Mouse (Mus musculus): ENCODE measurements at regions not wholly inside any gene's neighbourhood (a gene's known extent, or its start where the extent isn't known, plus 50 kb on each side); places are given as distances from the start of the nearest gene placed in this dataset.
A peak's percentile ranks its signal among the peaks of the same experiment; 100 is the strongest.

DNA sequence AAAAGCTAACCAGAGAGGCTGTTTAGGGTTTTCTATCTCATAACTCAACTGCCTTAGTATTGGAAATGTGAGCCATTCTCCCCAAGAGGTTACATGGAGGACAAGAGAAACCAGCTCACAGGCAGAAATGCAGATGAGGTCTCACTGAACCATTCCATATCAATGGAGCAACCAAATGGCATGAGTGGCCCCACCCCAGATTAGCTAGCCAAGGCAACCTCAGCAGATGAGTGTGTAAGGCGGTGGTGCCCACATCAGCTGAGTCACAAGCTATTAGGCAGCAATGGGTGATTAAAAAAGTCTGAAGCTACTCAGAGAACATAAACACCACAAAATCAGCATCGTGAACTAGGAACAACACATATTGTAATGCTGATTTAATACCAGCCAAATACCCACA is 133.2 kb downstream of the Lpin1 start:
- DNase-seq (ENCODE audit: low spot score): no peak
- intact Hi-C loops (cut with DNase I): no loop called here

DNA sequence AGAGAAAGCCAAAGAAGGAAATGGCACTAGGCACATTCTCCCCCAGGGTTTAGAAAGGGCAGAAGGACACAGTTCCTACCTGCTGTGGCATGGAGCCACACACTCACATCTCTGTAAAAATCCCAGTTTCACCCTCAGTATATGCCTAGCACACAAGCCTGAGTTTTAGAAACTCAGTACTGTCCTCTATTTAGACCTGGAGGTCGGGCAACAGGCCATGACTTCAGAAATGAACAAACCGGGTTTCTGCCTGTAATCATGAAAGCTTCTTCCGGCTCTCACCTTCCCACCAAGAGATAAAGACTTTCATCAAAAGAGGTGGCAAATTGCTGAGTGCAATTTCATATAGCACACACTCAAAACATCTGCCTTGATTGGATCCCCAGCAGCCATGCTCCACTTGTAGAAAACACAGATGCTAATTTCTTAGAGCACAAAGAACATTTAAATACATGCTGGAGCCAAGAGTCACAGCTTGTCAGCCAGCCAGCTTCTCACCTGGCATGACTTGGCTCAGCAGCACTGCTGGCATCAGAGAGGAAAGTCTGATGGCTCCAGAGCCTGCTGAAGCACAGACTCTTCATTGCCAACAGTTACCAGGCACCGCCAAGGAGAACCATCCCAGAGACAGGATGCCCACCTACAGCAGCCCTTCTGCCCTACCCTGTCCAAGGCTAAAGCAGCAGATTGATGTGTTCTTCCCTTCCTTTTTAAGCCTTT is 136.2 kb downstream of the Lpin1 start:
- intact Hi-C loops (cut with DNase I): no loop called here

DNA sequence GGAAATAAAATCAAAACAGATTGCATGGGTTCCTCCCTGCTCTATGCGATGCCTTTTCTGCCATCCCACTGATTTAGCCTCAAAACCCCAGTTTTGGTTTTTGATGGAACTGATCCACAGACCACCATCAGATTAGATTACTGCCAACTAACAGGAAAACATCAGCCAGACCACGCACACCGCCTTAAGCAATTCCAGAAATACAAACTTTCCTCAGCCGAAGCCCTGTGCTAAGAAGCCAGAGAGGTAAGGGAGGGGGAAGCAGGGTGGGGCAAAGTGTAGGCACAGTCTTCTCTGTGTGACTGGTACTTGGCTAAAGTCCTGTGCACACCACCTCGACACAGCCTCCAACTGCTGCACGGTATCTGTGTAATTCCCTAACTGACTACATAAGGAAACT is 153.3 kb downstream of the Lpin1 start:
- no peak for DNase-seq (ENCODE audit: low spot score)
- intact Hi-C loops (cut with DNase I): no loop called here

More for the DNA sequence above, 136.2 kb downstream of the Lpin1 start:
- no peak for DNase-seq (ENCODE audit: low spot score)

DNA sequence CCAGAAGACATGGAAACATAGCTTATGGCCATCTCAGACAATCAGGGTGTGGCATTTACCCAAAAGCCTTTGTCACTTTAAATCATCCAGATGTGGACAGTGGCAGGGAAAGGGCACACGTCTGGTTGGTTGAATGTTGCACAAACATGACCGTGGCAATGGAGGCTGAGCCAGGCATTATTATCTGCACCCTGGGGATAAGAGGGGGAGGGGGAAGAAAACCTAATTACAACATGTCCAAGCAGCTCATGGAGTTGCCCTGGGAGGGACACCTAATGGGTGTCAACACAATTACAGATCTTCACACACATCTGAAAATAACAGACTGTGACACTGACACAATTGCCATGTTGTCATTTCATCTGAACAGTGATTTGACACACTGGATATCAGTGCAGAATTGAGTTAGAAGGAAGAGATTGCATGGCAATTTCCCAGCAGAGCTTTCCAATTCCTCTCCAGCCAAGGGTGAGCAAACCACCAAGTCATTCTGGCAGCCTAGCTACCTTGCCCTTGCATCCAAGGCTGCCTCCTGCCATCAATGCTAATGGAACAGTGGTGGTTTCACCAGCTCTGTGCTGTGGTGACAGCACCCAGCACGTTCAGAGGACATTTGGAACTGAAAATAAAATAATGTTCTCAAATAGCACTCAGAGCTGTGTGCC is 159.9 kb downstream of the Lpin1 start:
- no peak for DNase-seq (ENCODE audit: low spot score)
- intact Hi-C loops (cut with DNase I): no loop called here

DNA sequence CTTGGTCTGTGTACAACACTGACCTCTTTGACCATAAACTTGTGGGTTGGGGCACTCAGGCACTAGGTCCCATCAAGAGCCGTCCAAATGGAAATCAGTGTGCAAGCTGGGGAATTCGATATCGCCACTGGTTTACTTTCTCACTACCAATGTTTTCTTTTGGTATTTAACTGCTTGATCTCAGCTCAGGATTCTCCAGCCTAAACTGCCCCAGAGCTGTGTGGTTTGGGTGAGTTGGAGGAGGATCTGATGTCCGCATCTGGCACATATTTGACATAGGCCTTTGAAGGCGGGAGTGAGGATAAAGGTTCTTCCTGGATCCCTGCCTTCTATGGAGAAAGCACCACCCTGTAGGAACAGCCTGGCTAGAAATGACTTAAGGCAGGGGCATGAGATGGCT is 172.0 kb downstream of the Lpin1 start:
- intact Hi-C loops (cut with DNase I): no loop called here
- DNase-seq (ENCODE audit: low spot score): no peak

DNA sequence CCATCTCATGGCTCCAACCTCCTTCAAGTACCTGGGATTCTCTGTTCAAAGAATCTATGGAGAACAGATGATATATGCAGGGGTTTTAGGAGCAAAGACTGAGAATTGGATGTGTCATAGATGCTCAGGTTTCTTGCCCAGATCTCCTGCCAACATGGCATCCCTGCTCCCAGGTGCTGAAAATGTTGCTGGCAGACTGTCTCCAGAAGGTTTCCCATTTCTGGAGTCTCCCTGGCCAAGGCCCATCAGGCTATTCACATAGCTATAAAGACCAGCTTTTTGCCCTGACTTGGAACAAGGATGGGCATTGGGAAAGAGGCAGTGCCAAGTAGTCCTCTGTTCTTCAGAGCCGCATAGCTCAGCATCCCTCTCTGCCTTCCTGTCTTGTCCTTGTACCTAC is 173.8 kb downstream of the Lpin1 start:
- intact Hi-C loops (cut with DNase I): no loop called here
- DNase-seq (ENCODE audit: low spot score): no peak

DNA sequence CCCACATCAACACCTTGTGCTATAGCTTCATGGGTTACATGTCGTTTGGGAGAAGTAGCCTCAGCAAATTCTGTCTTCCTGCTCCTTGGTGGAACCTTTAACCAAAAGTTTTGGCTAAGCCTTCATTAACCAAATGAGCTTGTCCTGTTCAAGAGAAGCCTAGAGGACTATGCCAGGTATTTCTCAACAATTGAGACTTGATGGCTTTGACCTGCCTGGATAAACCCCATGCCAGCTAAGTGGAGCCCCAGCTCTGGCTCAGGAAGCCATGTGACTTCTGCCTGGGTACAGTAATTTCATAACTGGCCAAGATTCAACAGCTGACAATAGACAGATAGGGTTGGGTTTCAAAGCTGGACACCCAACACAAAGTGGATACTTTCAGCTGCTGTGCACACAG is 174.5 kb downstream of the Lpin1 start:
- intact Hi-C loops (cut with DNase I): no loop called here
- no peak for DNase-seq (ENCODE audit: low spot score)

DNA sequence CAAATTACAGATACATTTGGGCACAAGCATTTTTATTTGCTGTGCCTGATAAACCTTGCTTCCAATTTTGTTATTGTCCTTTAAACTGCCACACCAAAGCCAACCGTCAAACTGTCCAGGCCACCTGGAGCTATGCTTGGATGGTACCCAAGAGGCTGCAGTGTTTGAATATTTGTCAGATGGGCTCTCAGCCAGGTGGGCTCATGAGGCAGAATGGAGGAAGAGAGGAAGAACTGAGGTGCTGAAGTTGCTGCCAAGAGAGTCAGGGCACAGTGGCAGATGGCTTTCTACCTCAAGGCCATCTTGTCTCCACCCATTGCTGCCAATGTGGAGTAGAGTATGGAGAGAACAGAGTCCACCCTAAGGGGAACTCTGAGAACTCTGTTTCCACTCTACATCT is 176.0 kb downstream of the Lpin1 start:
- intact Hi-C loops (cut with DNase I): no loop called here
- DNase-seq (ENCODE audit: low spot score): no peak

DNA sequence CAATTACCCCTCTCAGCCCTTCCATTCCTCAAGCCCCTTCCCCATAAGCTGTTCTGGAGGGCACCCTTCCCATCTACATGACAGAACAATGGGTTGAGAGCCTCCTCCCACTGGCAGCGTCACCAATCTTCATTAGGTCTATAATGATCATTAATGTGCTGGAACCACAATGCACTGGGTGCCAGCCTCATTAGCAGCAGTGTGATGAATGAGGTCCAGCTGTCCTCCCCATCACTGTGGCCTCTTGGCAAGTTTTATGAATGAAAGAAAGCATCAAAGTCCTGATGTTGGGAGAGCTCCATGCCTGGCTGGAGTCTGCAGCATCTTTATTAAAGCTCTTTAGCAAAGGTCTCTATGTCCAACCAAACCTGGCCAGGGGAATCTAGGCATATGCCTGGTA is 176.5 kb downstream of the Lpin1 start:
- intact Hi-C loops (cut with DNase I): no loop called here

DNA sequence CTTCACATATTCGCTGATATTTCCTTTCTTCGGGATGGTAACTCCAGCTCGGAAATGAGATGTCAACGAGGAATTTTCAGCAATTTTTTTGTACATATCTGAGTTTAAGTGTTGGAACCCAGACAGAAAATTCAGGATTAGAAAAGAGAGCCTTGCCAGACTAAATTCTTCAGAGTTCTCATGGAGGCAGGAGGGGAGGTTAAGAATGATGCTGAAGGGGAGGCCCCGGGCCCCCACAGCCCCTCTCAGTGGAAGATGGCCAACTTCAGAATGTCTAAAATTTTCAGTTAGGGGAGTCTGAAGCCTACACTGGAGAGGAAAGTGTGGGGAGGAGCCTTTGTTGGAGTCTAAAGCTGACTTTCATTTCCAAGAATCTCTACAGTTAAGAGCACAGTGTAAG is 184.8 kb downstream of the Lpin1 start:
- DNase-seq (ENCODE audit: low spot score): no peak
- intact Hi-C loops (cut with DNase I): no loop called here

More for the DNA sequence above, 176.5 kb downstream of the Lpin1 start:
- no peak for DNase-seq (ENCODE audit: low spot score)

DNA sequence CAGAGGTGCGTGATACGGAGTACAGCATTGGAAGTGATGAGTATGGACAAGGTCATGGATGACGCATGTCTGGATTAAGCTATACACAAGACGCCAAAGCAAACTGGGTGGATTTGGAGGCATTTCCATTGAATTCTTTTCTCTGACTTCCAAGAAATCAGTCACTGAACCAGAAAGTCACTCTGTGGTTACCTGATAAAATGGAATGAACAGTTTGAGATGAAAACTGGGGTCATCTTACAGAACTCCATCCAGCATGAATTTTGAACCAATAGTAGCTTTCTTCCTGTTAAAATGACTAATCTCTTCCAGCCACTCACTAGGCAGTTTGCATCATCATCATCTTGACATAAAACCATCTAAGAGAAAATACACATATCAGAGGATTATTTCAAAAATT is 186.2 kb downstream of the Lpin1 start:
- intact Hi-C loops (cut with DNase I): no loop called here
- no peak for DNase-seq (ENCODE audit: low spot score)

DNA sequence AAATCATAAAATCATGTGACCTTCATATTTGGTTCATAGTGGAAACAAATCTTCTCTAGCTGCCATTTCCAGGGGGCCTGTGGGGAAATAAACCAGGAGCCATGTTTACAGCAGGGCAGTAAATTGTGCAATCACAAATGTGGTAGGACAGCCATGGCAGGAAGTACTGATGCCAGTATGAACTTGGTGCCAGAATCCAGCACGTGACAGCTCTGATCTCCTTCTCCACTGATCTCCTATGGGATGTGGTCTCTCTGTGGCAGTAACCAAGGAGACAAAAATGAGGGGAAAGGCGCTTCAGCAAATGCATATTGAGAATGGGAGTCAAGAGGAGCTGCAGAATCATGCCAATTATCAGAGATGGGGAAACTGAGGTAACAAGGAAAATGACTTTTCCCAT is 215.0 kb downstream of the Lpin1 start:
- intact Hi-C loops (cut with DNase I): no loop called here
- no peak for DNase-seq (ENCODE audit: low spot score)

DNA sequence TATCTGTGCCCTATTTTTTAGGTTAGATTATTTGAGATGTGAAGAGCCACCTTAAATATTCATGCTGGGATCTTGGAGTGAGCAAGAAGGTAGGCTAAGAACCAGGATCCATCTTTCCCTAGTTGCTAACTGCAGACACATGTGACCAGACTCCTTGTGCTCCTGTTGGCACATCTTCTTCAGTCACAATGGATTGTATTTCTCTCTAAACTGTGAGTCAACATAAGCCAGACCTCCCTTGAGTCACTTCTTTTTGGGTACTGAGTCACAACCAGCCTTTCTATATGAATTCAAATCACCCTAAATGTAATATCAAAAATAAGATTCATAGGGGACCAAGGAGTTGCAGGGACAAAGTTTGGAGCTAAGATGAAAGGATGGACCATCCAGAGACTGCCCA is 217.9 kb downstream of the Lpin1 start:
- no peak for DNase-seq (ENCODE audit: low spot score)
- intact Hi-C loops (cut with DNase I): no loop called here

DNA sequence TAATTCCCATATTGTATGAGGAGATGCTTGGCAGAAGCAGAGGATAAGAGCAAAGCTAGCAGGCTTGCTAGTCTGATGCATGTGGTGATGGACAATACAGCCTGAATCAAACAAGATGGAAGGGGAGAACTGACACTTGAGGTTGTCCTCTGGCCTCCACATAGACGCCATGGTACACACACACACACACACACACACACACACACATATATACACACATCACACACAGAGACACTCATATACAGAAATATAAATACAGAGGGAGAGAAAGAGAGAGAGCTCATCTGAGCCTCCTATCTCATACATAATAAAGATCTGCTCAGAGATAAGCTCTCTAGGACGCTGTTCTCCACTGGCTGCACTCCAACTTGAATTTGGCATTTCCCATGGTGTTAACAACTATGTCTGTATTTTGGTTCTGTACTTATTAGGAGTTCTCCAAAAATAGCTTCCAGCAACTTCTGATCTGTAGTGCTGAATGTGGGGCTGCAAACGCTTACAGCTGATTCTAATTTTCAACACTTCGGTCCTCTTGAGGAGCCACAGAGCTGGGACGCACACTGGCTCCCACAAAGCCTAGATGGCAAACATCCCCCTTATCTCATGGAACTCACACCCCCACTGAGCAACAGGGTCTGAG is 219.0 kb downstream of the Lpin1 start:
- no peak for DNase-seq (ENCODE audit: low spot score)
- intact Hi-C loops (cut with DNase I): no loop called here

DNA sequence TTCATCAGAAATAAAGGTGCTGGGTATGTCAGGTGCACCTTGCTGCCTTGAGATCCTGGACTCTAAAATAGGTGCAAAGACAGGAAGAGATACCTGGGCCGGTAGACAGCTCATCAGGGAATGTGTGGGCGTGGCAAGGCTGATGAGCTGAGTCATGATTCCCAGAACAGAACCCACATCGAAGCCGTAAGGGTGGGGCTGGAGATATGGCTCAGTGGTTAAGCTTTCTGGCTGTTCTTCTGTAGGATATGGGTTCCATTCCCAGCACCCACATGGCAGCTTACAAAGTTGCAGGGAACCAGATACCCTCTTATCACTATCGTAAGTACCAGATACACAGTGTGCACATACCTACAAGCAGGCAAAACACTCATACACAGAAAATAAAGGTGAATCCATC is 219.6 kb downstream of the Lpin1 start:
- DNase-seq (ENCODE audit: low spot score): no peak
- intact Hi-C loops (cut with DNase I): no loop called here

DNA sequence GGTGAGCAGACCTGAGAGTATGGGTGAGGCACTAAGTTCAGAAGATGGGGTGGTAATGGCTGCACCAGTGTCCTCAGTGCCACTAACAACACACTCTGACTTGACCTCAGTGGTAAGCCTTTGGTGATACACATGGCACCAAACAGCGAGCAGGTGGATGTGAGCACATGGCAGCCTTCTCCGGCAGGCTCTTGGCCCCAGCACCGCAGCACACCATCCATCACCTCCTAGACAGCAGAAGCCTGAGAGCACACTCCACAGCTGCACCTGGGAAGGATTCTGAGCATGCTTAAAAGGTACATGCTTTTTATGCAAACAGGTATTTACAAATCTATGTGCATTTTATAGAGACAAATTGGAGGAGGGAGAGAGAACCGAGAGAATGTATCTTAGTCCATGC is 223.7 kb downstream of the Lpin1 start:
- DNase-seq (ENCODE audit: low spot score): no peak
- intact Hi-C loops (cut with DNase I): no loop called here

DNA sequence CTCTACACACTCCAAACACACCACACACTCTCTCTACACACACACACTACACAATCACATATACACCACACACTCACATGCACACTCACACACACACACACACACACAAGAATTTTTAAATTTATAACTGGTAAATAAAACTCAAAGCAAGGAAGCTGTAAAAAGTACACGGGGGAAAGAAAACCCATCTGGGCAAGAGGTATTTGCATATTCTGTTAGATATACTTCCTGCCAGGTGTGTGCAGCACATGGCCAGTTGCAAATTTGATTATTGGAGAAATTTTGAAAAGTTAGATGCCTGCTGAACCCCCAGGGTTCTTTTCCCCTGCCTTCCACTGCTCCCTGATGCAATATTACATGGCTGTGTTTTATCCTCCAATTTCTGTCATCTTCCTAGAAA is 226.4 kb downstream of the Lpin1 start:
- DNase-seq (ENCODE audit: low spot score): no peak
- intact Hi-C loops (cut with DNase I): no loop called here

DNA sequence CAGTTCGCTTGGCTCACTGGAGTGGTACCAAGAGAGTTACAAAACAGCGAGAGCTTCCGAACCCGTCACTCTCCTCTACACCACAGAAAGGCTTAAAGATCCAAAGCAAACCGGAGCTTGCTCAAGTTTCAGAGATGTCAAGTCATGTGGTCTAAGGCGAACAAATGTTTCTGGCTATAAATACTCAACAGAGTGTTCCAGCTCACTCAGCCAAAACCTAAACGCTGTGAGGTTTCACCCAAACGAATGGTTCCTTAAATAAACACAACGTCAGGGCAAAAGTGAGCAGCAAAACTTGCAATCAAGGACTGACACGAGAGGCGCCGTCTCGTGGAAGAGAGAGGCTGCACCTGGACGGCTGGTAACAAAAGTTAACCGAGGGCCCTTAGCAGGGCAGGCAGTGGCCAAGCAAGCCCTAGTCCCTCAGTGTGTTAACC is 227.2 kb downstream of the Lpin1 start:
- DNase-seq (ENCODE audit: low spot score): no peak
- intact Hi-C loops (cut with DNase I): no loop called here

DNA sequence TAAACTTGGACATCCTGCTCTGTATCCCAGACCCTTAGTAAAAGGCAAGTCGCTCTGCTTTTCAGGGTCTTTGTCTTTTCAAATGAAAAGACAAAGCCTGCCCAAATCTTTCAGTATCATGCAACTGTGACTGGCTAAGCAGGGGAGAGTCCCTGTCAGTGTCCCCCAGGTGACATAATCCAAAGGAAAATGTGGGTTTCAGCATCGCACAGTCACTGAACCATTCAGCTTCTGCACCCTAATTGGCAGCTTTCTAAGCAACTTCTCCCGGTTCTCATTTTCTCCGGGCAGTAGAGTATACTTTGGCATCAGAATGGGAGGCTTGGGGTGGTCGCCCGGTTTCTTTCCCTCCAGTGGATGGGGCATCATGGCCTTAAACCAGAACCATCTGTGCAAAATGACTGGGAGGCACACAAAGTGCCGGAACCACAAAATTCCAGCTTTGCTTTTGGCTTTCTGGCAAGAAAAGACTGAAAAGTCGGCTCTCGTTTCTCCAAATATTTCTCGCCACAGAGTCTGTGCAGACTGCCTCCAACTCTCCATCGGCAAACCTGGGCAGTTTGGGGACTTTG is 228.3 kb downstream of the Lpin1 start:
- no peak for DNase-seq (ENCODE audit: low spot score)
- intact Hi-C loops (cut with DNase I): no loop called here

DNA sequence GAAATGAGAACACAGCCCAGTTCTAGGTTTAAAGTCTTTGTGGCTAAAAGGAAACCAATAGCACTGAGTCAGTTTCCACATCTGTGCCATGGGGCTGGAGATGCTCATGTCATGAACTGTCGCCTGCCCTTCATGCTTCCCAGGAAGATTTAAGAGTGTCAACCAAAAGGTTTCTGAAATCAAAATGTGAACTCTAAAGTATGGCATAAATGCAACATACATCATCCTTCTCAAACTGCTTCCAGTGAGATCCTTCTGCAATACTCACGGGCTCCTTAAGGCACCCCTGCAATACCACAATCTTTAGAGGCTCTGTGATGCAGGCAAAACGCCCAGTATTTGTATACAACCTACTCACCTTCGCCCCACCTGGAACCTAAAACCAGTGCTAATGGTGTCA is 229.7 kb downstream of the Lpin1 start:
- intact Hi-C loops (cut with DNase I): no loop called here
- DNase-seq (ENCODE audit: low spot score): no peak

DNA sequence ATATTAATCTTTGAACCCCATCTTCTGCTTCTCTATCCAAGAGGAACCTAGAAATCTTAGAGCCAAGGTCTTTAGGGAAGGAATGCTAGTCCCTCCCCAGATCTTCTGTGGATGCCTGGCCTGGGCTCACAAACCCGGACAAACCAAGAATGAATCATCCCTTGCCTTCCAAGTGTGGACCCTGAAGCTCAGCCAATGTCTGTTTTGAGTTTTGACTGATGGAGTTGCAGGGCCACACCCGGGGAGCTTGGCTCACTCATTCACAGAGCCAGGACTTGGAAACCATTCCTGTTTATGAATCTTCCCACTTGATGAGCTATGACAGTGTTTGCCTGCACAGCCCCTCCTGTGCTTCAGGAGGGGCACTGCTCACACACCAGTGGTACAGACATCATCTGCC is 230.4 kb downstream of the Lpin1 start:
- intact Hi-C loops (cut with DNase I): no loop called here
- peak; percentile 16 for DNase-seq (ENCODE audit: low spot score)
